Mouse (Mus musculus): ENCODE results near the gene Elmod2. TPM values are rescaled to one million over a fixed set of nuclear protein-coding genes. Genes with fewer than 3 reads are reported as not detected.

Elmod2 gene
- polyA plus RNA-seq, 1 experiment = 1.3 TPM

DNA sequence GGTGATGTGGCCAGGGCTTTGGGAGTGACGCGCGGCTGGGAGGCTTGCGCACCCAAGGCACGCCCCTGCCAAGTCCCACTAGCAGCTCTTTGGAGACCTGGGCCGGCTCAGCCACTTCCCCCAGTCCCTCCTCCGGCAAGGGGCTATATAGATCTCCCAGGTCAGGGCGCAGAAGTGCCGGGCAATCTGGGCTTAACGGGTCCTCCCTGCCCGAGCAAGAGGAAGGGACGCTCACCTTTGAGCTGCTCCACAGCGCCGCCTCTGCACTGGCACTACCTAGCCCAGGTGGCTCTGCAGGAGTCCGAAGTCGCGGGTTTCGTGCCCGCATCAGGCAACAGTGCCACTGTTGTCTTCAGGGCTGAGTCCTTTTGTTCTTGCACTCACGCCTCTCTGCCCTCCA is 42.1 kb downstream of the Elmod2 start, which contains the start of gene Ucp1:
TSS of gene Ucp1 (plus strand) at position 177 of the 400 bp plus-strand sequence.
- Histone ChIP-seq H3K36me3 (ENCODE audit: control insufficient read depth, insufficient read depth, low read length) (no peaks in the 10 kb centered on the region), H3K4me3 (ENCODE audit: extremely low read depth, insufficient read depth, insufficient read length) (no peak within 1 kb of the TSS), H3K4me1 (ENCODE audit: control insufficient read depth, insufficient read depth, insufficient read length) (no peaks in the 10 kb centered on the region), H3K27me3 (ENCODE audit: control insufficient read depth, insufficient read depth, low read length) (peaks cover 5% of the 10 kb centered on the region; the same call in 1 of the 2 replicates), H3K27ac (ENCODE audit: insufficient read depth, low read length) (no peak within 1 kb of the TSS)
- TF ChIP-seq POLR2A (IDR thresholded peaks at IDR 0.05; ENCODE audit: low read depth, low read length) (no peak), CTCF (IDR thresholded peaks at IDR 0.05; ENCODE audit: extremely low read depth, insufficient read depth, insufficient read length, insufficient replicate concordance) (no peak)
- DNase-seq (ENCODE audit: low read depth in 1 of 2, low spot score in 2 of 2) = no peak
- 7% methylated on average over 20 of the region's 20 CpGs for WGBS

DNA sequence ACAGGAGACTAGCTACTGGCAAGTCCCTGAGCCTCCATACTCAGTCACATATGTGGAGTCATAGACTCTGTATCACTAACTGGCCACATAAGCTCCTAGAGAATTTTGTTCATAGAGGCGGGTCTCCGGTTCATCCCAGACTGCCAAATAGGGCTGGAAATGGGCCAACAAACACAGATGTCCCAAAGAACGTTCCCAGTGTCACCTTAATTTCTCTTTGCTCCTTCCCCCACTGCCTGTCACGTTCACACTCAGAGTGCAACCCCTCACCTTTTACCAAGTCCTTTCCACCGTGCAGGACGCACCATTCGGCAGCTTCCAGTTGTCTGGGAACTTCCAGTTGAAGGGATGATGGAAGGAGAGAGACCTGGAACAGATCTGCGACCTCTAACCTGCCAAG is 46.9 kb downstream of the Elmod2 start:
- no peak for TF ChIP-seq POLR2A (IDR thresholded peaks at IDR 0.05; ENCODE audit: low read depth, low read length)
- no peak for TF ChIP-seq CTCF (IDR thresholded peaks at IDR 0.05; ENCODE audit: extremely low read depth, insufficient read depth, insufficient read length, insufficient replicate concordance)
- no peak overlapping the region for H3K27ac ChIP-seq (ENCODE audit: insufficient read depth, low read length)
- H3K36me3 ChIP-seq (ENCODE audit: control insufficient read depth, insufficient read depth, low read length) = no peaks in the 10 kb centered on the region
- H3K4me1 ChIP-seq (ENCODE audit: control insufficient read depth, insufficient read depth, insufficient read length) = no peaks in the 10 kb centered on the region
- DNase-seq (ENCODE audit: low read depth in 1 of 2, low spot score in 2 of 2) = no peak
- peaks cover 5% of the 10 kb centered on the region; the same call in 1 of the 2 replicates for H3K27me3 ChIP-seq (ENCODE audit: control insufficient read depth, insufficient read depth, low read length)
- 81% methylated on average over 8 of the region's 8 CpGs for WGBS
- no peak overlapping the region for H3K4me3 ChIP-seq (ENCODE audit: extremely low read depth, insufficient read depth, insufficient read length)

GRCm38 (mm10) chr8:83278431-83278830 is 53.9 kb downstream of the Elmod2 start:
- WGBS = 91% methylated on average over 6 of the region's 6 CpGs

DNA sequence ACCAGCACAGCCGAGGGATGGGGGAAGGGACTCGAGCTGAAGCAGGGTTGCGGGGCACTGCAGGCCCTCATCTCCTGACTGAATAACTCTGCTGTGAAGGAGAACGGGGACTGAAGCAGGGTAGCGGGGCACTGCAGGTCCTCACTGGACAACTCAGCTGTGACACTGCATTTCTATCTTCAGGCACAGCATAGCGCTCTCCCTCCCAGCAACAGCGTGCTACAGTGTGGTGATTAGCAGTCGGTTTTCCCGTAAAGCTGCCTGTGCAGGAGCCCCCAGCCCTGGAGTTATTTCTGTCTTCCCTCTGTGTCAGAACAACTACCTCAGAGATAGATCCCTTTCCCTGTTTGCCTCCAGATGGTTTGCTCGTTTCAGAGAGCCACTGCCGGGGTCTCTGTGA is 57.8 kb downstream of the Elmod2 start:
- Histone ChIP-seq H3K27me3 (ENCODE audit: control insufficient read depth, insufficient read depth, low read length) (no peaks in the 10 kb centered on the region), H3K27ac (ENCODE audit: insufficient read depth, low read length) (no peak overlapping the region), H3K4me3 (ENCODE audit: extremely low read depth, insufficient read depth, insufficient read length) (no peak overlapping the region), H3K4me1 (ENCODE audit: control insufficient read depth, insufficient read depth, insufficient read length) (no peaks in the 10 kb centered on the region), H3K36me3 (ENCODE audit: control insufficient read depth, insufficient read depth, low read length) (no peaks in the 10 kb centered on the region)
- TF ChIP-seq CTCF (IDR thresholded peaks at IDR 0.05; ENCODE audit: extremely low read depth, insufficient read depth, insufficient read length, insufficient replicate concordance) (no peak), POLR2A (IDR thresholded peaks at IDR 0.05; ENCODE audit: low read depth, low read length) (no peak)
- no peak for DNase-seq (ENCODE audit: low read depth in 1 of 2, low spot score in 2 of 2)
- 50% methylated on average over 11 of the region's 11 CpGs for WGBS

More at GRCm38 (mm10) chr8:83278431-83278830, 53.9 kb downstream of the Elmod2 start:
- TF ChIP-seq CTCF (IDR thresholded peaks at IDR 0.05; ENCODE audit: extremely low read depth, insufficient read depth, insufficient read length, insufficient replicate concordance) (no peak), POLR2A (IDR thresholded peaks at IDR 0.05; ENCODE audit: low read depth, low read length) (no peak)
- Histone ChIP-seq H3K36me3 (ENCODE audit: control insufficient read depth, insufficient read depth, low read length) (no peaks in the 10 kb centered on the region), H3K4me1 (ENCODE audit: control insufficient read depth, insufficient read depth, insufficient read length) (no peaks in the 10 kb centered on the region), H3K4me3 (ENCODE audit: extremely low read depth, insufficient read depth, insufficient read length) (no peak overlapping the region), H3K27me3 (ENCODE audit: control insufficient read depth, insufficient read depth, low read length) (no peaks in the 10 kb centered on the region), H3K27ac (ENCODE audit: insufficient read depth, low read length) (no peak overlapping the region)
- DNase-seq (ENCODE audit: low read depth in 1 of 2, low spot score in 2 of 2) = no peak

- WGBS = 89% methylated on average over 10 of the region's 10 CpGs
- TF ChIP-seq CTCF (IDR thresholded peaks at IDR 0.05; ENCODE audit: extremely low read depth, insufficient read depth, insufficient read length, insufficient replicate concordance) (no peak), POLR2A (IDR thresholded peaks at IDR 0.05; ENCODE audit: low read depth, low read length) (no peak)
- Histone ChIP-seq H3K4me1 (ENCODE audit: control insufficient read depth, insufficient read depth, insufficient read length) (no peaks in the 10 kb centered on the region), H3K27ac (ENCODE audit: insufficient read depth, low read length) (no peak overlapping the region), H3K4me3 (ENCODE audit: extremely low read depth, insufficient read depth, insufficient read length) (no peak overlapping the region), H3K36me3 (ENCODE audit: control insufficient read depth, insufficient read depth, low read length) (no peaks in the 10 kb centered on the region), H3K27me3 (ENCODE audit: control insufficient read depth, insufficient read depth, low read length) (no peaks in the 10 kb centered on the region)
- DNase-seq (ENCODE audit: low read depth in 1 of 2, low spot score in 2 of 2) = no peak
Observed at GRCm38 (mm10) chr8:83272464-83272863, 59.8 kb downstream of the Elmod2 start.

- WGBS = 97% methylated on average over 14 of the region's 14 CpGs
- no peak overlapping the region for H3K27ac ChIP-seq (ENCODE audit: insufficient read depth, low read length)
- TF ChIP-seq POLR2A (IDR thresholded peaks at IDR 0.05; ENCODE audit: low read depth, low read length) (no peak), CTCF (IDR thresholded peaks at IDR 0.05; ENCODE audit: extremely low read depth, insufficient read depth, insufficient read length, insufficient replicate concordance) (no peak)
- DNase-seq (ENCODE audit: low read depth in 1 of 2, low spot score in 2 of 2) = no peak
- H3K36me3 ChIP-seq (ENCODE audit: control insufficient read depth, insufficient read depth, low read length) = no peaks in the 10 kb centered on the region
- no peaks in the 10 kb centered on the region for H3K4me1 ChIP-seq (ENCODE audit: control insufficient read depth, insufficient read depth, insufficient read length)
- H3K4me3 ChIP-seq (ENCODE audit: extremely low read depth, insufficient read depth, insufficient read length) = no peak overlapping the region
- no peaks in the 10 kb centered on the region for H3K27me3 ChIP-seq (ENCODE audit: control insufficient read depth, insufficient read depth, low read length)
Observed at GRCm38 (mm10) chr8:83271172-83271571, 61.1 kb downstream of the Elmod2 start.

Other genes starting within 250 kb of the Elmod2 start
- 18.5 and 23.6 TPM in 2 replicates for gene Tbc1d9, start 167.1 kb downstream of the Elmod2 start, polyA plus RNA-seq (2012; rRNA removed)
- gene Gm10645, start 166.3 kb downstream of the Elmod2 start, polyA plus RNA-seq (2012; rRNA removed) = 1.8 and 2.9 TPM in 2 replicates
- gene Ucp1, start 42.1 kb downstream of the Elmod2 start, polyA plus RNA-seq (2012; rRNA removed) = 0.15 TPM in 1 of 2 replicates, not detected in the other
- gene Mgat4d, start 16.0 kb upstream of the Elmod2 start, polyA plus RNA-seq (2012; rRNA removed) = not detected in 2 replicates
- 0.01 TPM in 1 of 2 replicates, not detected in the other for gene Clgn, start 57.4 kb upstream of the Elmod2 start, polyA plus RNA-seq (2012; rRNA removed)
- gene Scoc, start 125.9 kb upstream of the Elmod2 start, polyA plus RNA-seq (2012; rRNA removed) = 1.9 and 2.0 TPM in 2 replicates
- not detected in 2 replicates for gene Olfr370, start 203.3 kb upstream of the Elmod2 start, polyA plus RNA-seq (2012; rRNA removed)
- gene Ndufb7, start 234.2 kb upstream of the Elmod2 start, polyA plus RNA-seq (2012; rRNA removed) = 169 and 246 TPM in 2 replicates

All from spleen, adult 2 months (tissue).